Mouse (Mus musculus) layer of hippocampus, postnatal 25 days (tissue): ENCODE data around the gene Neu4. TPM values are rescaled to one million over a fixed set of nuclear protein-coding genes. Genes with fewer than 3 reads are reported as not detected.
"Not testable (repeated sequence)": the region's sequence is repeated elsewhere in the genome, so short reads cannot be mapped to it uniquely, and the experiment has no call there.

Source experiments
- DNase-seq, 2 experiments: peaks; one replicate each; pipeline ENCODE4 v3.0.0; 2022; ENCODE audit warnings: mixed read lengths in 2 of 2, low spot score in 1 of 2; ENCODE audit errors: extremely low spot score in 1 of 2
- total RNA-seq, 2 experiments: library from RNA; stranded (reverse); gene quantifications; 2 replicates each; pipeline ENCODE4 v1.2.3; 2021

Gene Neu4
- total RNA-seq, 2 experiments from 2014 or later: 15.3 to 17.6 TPM

GRCm38 (mm10) chr1:94051104-94051503 lies 30.9 kb downstream of the Neu4 start:
- DNase-seq: no peak

GRCm38 (mm10) chr1:94052373-94052772 lies 32.1 kb downstream of the Neu4 start, which contains the start of gene Pdcd1:
TSS of gene Pdcd1 (minus strand) at chr1:94052553.
- no peak for DNase-seq

DNA sequence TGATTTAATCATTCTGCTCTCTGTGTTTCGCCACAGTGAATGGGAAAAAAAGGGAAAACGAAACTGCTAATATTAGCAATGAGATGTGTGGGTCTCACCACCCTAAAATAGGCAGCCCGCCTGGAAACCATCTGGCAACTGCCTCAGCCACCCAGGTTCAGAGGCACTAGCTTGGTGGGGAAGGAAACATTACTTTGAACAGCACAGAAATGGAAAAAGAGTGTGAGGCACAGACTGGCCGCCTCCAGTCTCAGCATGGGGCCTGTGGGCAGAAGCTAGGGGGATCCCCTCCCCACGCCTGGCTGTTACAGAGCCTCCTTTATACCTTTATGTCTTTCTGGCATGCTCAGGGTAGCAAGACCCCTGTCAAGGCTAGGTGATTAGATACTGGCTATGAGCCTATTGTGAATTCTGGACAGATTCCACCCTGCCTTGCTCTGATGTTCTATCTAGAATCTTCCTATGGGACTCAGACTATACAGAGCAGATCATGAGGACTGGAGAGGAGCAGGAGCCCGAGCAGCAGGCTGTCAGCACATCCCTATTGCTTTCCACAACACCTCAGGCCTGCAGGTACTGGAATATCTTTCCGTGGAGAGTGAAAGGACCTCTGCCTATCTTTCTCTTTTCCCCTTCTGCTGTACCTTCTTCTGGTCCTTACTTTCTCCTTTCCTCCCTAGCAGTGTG lies 33.4 kb downstream of the Neu4 start:
- DNase-seq: peak; percentile 33 to 41

DNA sequence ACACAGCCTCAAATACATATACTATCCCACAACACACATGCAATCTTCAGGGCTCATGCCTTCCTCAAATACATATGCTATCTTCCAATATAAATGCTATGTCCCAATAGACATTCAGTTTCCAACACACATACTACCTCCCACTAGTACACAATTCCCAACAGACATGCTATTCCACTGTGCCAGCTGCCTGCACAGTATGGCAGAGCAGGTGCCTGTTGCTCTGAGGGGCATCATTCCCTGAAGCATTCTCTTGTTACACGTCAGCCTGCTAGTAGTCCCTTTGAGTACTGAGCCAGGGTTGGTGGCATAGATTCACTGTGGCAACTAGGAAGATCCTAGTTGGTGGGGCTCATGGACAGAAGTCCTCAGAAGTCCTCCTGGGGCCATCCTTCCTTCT lies 34.2 kb downstream of the Neu4 start:
- DNase-seq: no peak

DNA sequence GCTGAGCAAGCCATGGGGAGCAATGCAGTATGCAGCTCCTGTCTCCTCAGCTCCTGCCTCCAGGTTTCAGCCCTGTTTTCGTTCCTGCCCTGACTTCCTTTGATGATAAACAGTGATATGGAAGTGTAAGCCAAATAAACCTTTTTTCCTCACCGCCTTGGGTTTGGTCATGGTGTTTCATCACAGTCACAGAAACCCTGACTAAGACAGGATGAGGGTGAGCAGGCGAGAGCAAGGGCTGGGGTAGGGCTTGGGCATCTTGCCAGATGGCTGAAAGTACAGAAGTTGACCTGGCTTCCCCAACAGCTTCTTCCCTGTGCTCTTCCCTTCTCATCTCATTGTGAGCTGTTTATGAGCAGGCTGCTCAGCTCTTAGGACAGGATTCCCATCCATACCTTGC lies 35.7 kb downstream of the Neu4 start:
- DNase-seq: no peak

GRCm38 (mm10) chr1:94057401-94057800 lies 37.1 kb downstream of the Neu4 start:
- no peak for DNase-seq

GRCm38 (mm10) chr1:94058281-94058680 lies 38.0 kb downstream of the Neu4 start:
- DNase-seq: not testable (repeated sequence)

DNA sequence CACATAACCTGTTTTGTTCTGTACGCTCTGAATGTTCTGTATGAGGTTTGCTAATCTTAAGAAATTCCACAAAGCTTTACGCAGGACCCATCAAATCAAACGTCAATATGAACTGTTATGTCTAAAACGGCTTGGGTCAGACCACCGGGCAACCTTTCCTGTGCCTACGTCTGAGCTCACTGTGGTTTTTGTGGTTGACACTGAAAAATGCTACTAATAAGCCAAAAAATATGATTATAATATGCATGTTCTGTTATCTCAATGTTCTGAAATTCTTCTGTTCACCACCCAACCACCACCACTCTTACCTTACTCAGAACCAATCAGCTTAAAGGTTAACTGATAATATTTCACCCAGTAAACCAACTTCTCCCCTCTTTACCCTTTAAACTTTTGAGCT lies 54.5 kb downstream of the Neu4 start:
- no peak for DNase-seq

- DNase-seq: no peak
Observed at GRCm38 (mm10) chr1:94076702-94077101, 56.5 kb downstream of the Neu4 start.

Other genes starting within 250 kb of the Neu4 start
- 10 to 100 TPM; 56.9 TPM for gene Dtymk, start 218.5 kb upstream of the Neu4 start, total RNA-seq
- 10 to 100 TPM in 1 of 2 experiments, 1 to 10 TPM in 1; 9.6 to 13.2 TPM for gene Ing5, start 216.5 kb upstream of the Neu4 start, total RNA-seq
- 10 to 100 TPM; 13.9 to 14.9 TPM for gene D2hgdh, start 195.5 kb upstream of the Neu4 start, total RNA-seq
- gene Gal3st2, start 159.1 kb upstream of the Neu4 start, total RNA-seq: not detected
- gene Gal3st2b, start 102.1 kb upstream of the Neu4 start, total RNA-seq: under 1 TPM; 0.38 to 0.47 TPM
- under 1 TPM; 0.05 TPM for gene Gal3st2c, start 29.9 kb upstream of the Neu4 start, total RNA-seq
- gene Pdcd1, start 32.1 kb downstream of the Neu4 start, total RNA-seq: under 1 TPM; 0.17 to 0.31 TPM